Mouse (Mus musculus) forebrain, embryonic 12.5 days (tissue): Measurements from ENCODE around the gene Zfp652. TPM values are rescaled to one million over a fixed set of nuclear protein-coding genes. Genes with fewer than 3 reads are reported as not detected.
"Not testable (repeated sequence)": the region's sequence is repeated elsewhere in the genome, so short reads cannot be mapped to it uniquely, and the experiment has no call there.

Experiments
- ATAC-seq: fragments of 200-750 bp; cut with Nextera tagmentation; 2 replicates; pipeline ENCODE4 v1.8.0; 2017; ENCODE audit warnings: moderate TSS enrichment; ENCODE audit not compliant: low FRiP score
- H3K27ac ChIP-seq: fragments of 300-500 bp; sonication (generic); 2 replicates; pipeline ENCODE4 v1.5.1; 2016; ENCODE audit warnings: mild to moderate bottlenecking
- H3K27me3 ChIP-seq: fragments of 300-500 bp; sonication (generic); 2 replicates; pipeline ENCODE4 v1.6.1; 2016; ENCODE audit warnings: mild to moderate bottlenecking
- H3K36me3 ChIP-seq: fragments of 300-500 bp; sonication (generic); replicated peaks from 2 replicates; pipeline ENCODE4 v1.6.1; 2016; ENCODE audit warnings: mild to moderate bottlenecking
- H3K4me1 ChIP-seq: fragments of 300-500 bp; sonication (generic); 2 replicates; pipeline ENCODE4 v1.6.1; 2016
- H3K4me2 ChIP-seq: fragments of 300-500 bp; sonication (generic); 2 replicates; pipeline ENCODE4 v1.6.1; 2016; ENCODE audit warnings: mild to moderate bottlenecking, moderate library complexity
- H3K4me3 ChIP-seq: fragments of 300-500 bp; sonication (generic); replicated peaks from 2 replicates; pipeline ENCODE4 v1.5.1; 2016; ENCODE audit warnings: mild to moderate bottlenecking
- H3K9ac ChIP-seq: fragments of 300-500 bp; sonication (generic); 2 replicates; pipeline ENCODE4 v1.6.1; 2016; ENCODE audit warnings: mild to moderate bottlenecking
- H3K9me3 ChIP-seq: fragments of 300-500 bp; sonication (generic); 2 replicates; pipeline ENCODE4 v1.6.1; 2016
- WGBS: fragments of 180-500 bp; shearing (Covaris S2); methylation state at CpG from one replicate; pipeline ENCODE4 v1.1.7; 2016; 5-methylcytosine and 5-hydroxymethylcytosine counted together
- polyA plus RNA-seq: library from polyadenylated mRNA; unstranded; fragments of >200 nt; fragmentation: Nextera tagmentation; extraction: Ambion mirVana; gene quantifications from 2 replicates; pipeline ENCODE4 v1.2.1, GENCODE M21; 2016

Gene Zfp652
- 27.6 and 30.0 TPM in 2 replicates for polyA plus RNA-seq

GRCm38 (mm10) chr11:95712563-95713224 lies at the start of gene Zfp652:
Gene Zfp652 (plus strand): TSS chr11:95712673.
- 0% methylated on average over 23 of the region's 103 CpGs for WGBS
- H3K9me3 ChIP-seq = no peaks in the 10 kb centered on the region

GRCm38 (mm10) chr11:95666529-95667149 lies 45.8 kb upstream of the Zfp652 start, which contains the start of gene Phb:
Gene Phb (plus strand): TSS chr11:95666957.
- 2% methylated on average over 25 of the region's 25 CpGs for WGBS
- no peak within 1 kb of the TSS for H3K27ac ChIP-seq
- peak; percentile 97 for ATAC-seq
- no peaks in the 10 kb centered on the region for H3K9me3 ChIP-seq
- peak within 1 kb of the TSS; percentile 87 for H3K4me2 ChIP-seq
- H3K9ac ChIP-seq = peak within 1 kb of the TSS; percentile 59
- no peaks in the 10 kb centered on the region for H3K27me3 ChIP-seq
- peaks cover 33% of the 10 kb centered on the region for H3K36me3 ChIP-seq
- peak within 1 kb of the TSS; percentile 71 for H3K4me3 ChIP-seq
- peaks cover 13% of the 10 kb centered on the region for H3K4me1 ChIP-seq

More at GRCm38 (mm10) chr11:95712563-95713224, at the start of gene Zfp652:
- Histone ChIP-seq H3K27ac (peak within 1 kb of the TSS; percentile 98), H3K4me1 (peaks cover 29% of the 10 kb centered on the region), H3K27me3 (no peaks in the 10 kb centered on the region), H3K9ac (peak within 1 kb of the TSS; percentile 98), H3K4me2 (peak within 1 kb of the TSS; percentile 95), H3K36me3 (no peaks in the 10 kb centered on the region), H3K4me3 (peak within 1 kb of the TSS; percentile 95)
- ATAC-seq = peak; percentile 94

GRCm38 (mm10) chr11:95667177-95667576 lies 45.3 kb upstream of the Zfp652 start:
- H3K4me2 ChIP-seq = peak overlapping the region; percentile 87
- H3K9ac ChIP-seq = peak overlapping the region; percentile 59
- no peak overlapping the region for H3K27ac ChIP-seq
- H3K4me1 ChIP-seq = peaks cover 13% of the 10 kb centered on the region
- H3K27me3 ChIP-seq = no peaks in the 10 kb centered on the region
- H3K4me3 ChIP-seq = peak overlapping the region; percentile 71
- H3K36me3 ChIP-seq = peaks cover 38% of the 10 kb centered on the region
- H3K9me3 ChIP-seq = no peaks in the 10 kb centered on the region
- 4% methylated on average over 11 of the region's 11 CpGs for WGBS
- peak; percentile 42 for ATAC-seq

GRCm38 (mm10) chr11:95668086-95668485 lies 44.4 kb upstream of the Zfp652 start:
- H3K36me3 ChIP-seq = peaks cover 44% of the 10 kb centered on the region

GRCm38 (mm10) chr11:95675498-95675897 lies 37.0 kb upstream of the Zfp652 start:
- Histone ChIP-seq H3K27me3 (no peaks in the 10 kb centered on the region), H3K4me2 (no peak overlapping the region), H3K4me3 (no peak overlapping the region), H3K36me3 (peaks cover 77% of the 10 kb centered on the region), H3K4me1 (peaks cover 10% of the 10 kb centered on the region), H3K27ac (0 out of 2 replicates have a peak overlapping the region, but pooled peaks have one; percentile 25), H3K9me3 (no peaks in the 10 kb centered on the region), H3K9ac (no peak overlapping the region)
- WGBS = 90% methylated on average over 14 of the region's 14 CpGs
- no peak for ATAC-seq

More at GRCm38 (mm10) chr11:95668086-95668485, 44.4 kb upstream of the Zfp652 start:
- not testable (repeated sequence) for H3K4me3 ChIP-seq, H3K9ac ChIP-seq, H3K27ac ChIP-seq, ATAC-seq, H3K27me3 ChIP-seq, H3K4me2 ChIP-seq, H3K9me3 ChIP-seq
- WGBS = 90% methylated on average over 7 of the region's 7 CpGs
- peaks cover 13% of the 10 kb centered on the region for H3K4me1 ChIP-seq

- Histone ChIP-seq H3K4me1 (peaks cover 10% of the 10 kb centered on the region), H3K9me3 (no peaks in the 10 kb centered on the region), H3K4me2 (no peak overlapping the region), H3K36me3 (peaks cover 77% of the 10 kb centered on the region), H3K27ac (0 out of 2 replicates have a peak overlapping the region, but pooled peaks have one; percentile 25), H3K9ac (no peak overlapping the region), H3K27me3 (no peaks in the 10 kb centered on the region), H3K4me3 (no peak overlapping the region)
- WGBS = 18% methylated on average over 6 of the region's 6 CpGs
- peak; percentile 30; the same call in 1 of the 2 replicates for ATAC-seq
These were observed 36.2 kb upstream of the Zfp652 start for GRCm38 (mm10) chr11:95676307-95676706.

- H3K36me3 ChIP-seq = peaks cover 74% of the 10 kb centered on the region
- H3K4me2 ChIP-seq = no peak overlapping the region
- no peaks in the 10 kb centered on the region for H3K9me3 ChIP-seq
- H3K4me1 ChIP-seq = peaks cover 10% of the 10 kb centered on the region
- no peak overlapping the region for H3K9ac ChIP-seq
- no peak overlapping the region for H3K4me3 ChIP-seq
- WGBS = 93% methylated on average over 14 of the region's 14 CpGs
- H3K27ac ChIP-seq = no peak overlapping the region
- H3K27me3 ChIP-seq = no peaks in the 10 kb centered on the region
- ATAC-seq = no peak
These were observed 34.4 kb upstream of the Zfp652 start for GRCm38 (mm10) chr11:95677925-95678701.

- WGBS = 60% methylated on average over 9 of the region's 9 CpGs
- no peaks in the 10 kb centered on the region for H3K27me3 ChIP-seq
- no peak overlapping the region for H3K4me3 ChIP-seq
- H3K4me1 ChIP-seq = no peaks in the 10 kb centered on the region
- H3K4me2 ChIP-seq = no peak overlapping the region
- peaks cover 49% of the 10 kb centered on the region for H3K36me3 ChIP-seq
- ATAC-seq = no peak
- no peaks in the 10 kb centered on the region for H3K9me3 ChIP-seq
- no peak overlapping the region for H3K9ac ChIP-seq
- H3K27ac ChIP-seq = peak overlapping the region; percentile 33; the same call in 1 of the 2 replicates
These were observed 30.4 kb upstream of the Zfp652 start for GRCm38 (mm10) chr11:95681995-95682601.

- Histone ChIP-seq H3K4me3 (no peak overlapping the region), H3K27me3 (no peaks in the 10 kb centered on the region), H3K27ac (no peak overlapping the region), H3K9ac (no peak overlapping the region), H3K36me3 (peaks cover 40% of the 10 kb centered on the region), H3K9me3 (no peaks in the 10 kb centered on the region), H3K4me1 (no peaks in the 10 kb centered on the region), H3K4me2 (no peak overlapping the region)
- WGBS = 87% methylated on average over 3 of the region's 3 CpGs
- ATAC-seq = no peak
These were observed 29.5 kb upstream of the Zfp652 start for GRCm38 (mm10) chr11:95682946-95683345.

GRCm38 (mm10) chr11:95686031-95686430 lies 26.4 kb upstream of the Zfp652 start:
- no peak for ATAC-seq
- no peak overlapping the region for H3K9ac ChIP-seq
- 2% methylated on average over 4 of the region's 4 CpGs for WGBS

GRCm38 (mm10) chr11:95687084-95687656 lies 25.3 kb upstream of the Zfp652 start:
- no peaks in the 10 kb centered on the region for H3K27me3 ChIP-seq
- 43% methylated on average over 11 of the region's 11 CpGs for WGBS
- ATAC-seq = no peak
- no peak overlapping the region for H3K4me3 ChIP-seq
- no peaks in the 10 kb centered on the region for H3K4me1 ChIP-seq
- no peaks in the 10 kb centered on the region for H3K9me3 ChIP-seq
- H3K36me3 ChIP-seq = 0 out of 2 replicates have a peak, but pooled peaks cover 3% of the 10 kb centered on the region
- no peak overlapping the region for H3K27ac ChIP-seq
- no peak overlapping the region for H3K9ac ChIP-seq
- no peak overlapping the region for H3K4me2 ChIP-seq

More at GRCm38 (mm10) chr11:95686031-95686430, 26.4 kb upstream of the Zfp652 start:
- Histone ChIP-seq H3K9me3 (no peaks in the 10 kb centered on the region), H3K27ac (no peak overlapping the region), H3K36me3 (peaks cover 15% of the 10 kb centered on the region), H3K4me2 (no peak overlapping the region), H3K4me3 (no peak overlapping the region), H3K27me3 (no peaks in the 10 kb centered on the region), H3K4me1 (no peaks in the 10 kb centered on the region)
